Mouse (Mus musculus): Measurements from ENCODE around the gene Tenm4. TPM values are rescaled to one million over a fixed set of nuclear protein-coding genes. Genes with fewer than 3 reads are reported as not detected.

Gene Tenm4
- polyA plus RNA-seq, 1 experiment from 2014 or later: 14.3 TPM

DNA sequence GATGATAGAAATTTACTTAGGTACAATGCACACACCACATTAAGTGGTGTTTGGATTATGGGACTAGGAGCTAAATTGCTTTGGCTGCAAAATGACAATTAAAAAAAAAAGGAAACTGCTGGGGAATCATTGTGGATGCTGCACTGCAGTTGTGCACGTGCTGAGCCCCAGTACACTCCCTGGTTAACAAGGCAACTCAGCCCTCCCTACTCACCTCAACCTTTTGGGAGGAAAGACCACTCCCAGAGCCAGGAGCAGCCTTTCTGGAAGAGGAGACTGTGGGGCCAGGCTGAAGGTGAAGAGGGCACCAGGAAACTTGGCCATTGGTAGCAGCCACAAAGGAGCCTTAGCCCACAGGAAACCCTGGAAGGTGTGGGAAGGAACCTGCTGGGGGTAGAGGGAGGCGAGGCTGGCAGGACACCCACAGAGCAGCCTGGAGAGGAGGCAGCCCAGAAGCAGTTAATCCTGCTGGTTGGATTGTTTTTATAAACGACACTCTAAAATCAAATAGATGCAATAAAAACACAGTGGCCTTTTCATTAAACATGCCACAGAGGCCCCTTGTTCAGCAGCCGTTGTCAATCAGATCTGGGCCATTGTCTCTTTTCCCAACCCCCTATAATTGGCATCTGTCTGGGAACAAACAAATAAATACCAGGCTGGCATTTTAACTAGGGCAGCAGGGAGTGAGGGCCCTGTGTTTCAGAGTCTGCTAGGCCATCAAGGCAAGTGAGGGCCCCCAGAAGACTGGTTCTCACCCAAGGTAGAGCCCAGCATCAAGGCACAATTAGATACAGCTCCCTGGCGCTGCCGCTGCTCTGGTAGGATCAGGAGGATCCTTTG, 212.9 kb downstream of the Tenm4 start:
- H3K27ac ChIP-seq (ENCODE audit: low read length): no peak overlapping the region
- no peaks in the 10 kb centered on the region for H3K36me3 ChIP-seq (ENCODE audit: control insufficient read depth, insufficient read depth, low read length)
- H3K27me3 ChIP-seq (replicated peaks; ENCODE audit: control insufficient read depth, insufficient read depth, low read length): no peaks in the 10 kb centered on the region
- no peak for ATAC-seq
- H3K9ac ChIP-seq (ENCODE audit: low read depth, low read length): no peak overlapping the region
- no peaks in the 10 kb centered on the region for H3K4me1 ChIP-seq (ENCODE audit: control insufficient read depth, insufficient read depth, low read length)
- no peak overlapping the region for H3K4me3 ChIP-seq (ENCODE audit: low read length)
- no peak overlapping the region for H3K4me2 ChIP-seq (ENCODE audit: low read depth, low read length)
- WGBS: 40% methylated on average over 6 of the region's 6 CpGs
- H3K9me3 ChIP-seq (ENCODE audit: control insufficient read depth, low read length): no peaks in the 10 kb centered on the region

DNA sequence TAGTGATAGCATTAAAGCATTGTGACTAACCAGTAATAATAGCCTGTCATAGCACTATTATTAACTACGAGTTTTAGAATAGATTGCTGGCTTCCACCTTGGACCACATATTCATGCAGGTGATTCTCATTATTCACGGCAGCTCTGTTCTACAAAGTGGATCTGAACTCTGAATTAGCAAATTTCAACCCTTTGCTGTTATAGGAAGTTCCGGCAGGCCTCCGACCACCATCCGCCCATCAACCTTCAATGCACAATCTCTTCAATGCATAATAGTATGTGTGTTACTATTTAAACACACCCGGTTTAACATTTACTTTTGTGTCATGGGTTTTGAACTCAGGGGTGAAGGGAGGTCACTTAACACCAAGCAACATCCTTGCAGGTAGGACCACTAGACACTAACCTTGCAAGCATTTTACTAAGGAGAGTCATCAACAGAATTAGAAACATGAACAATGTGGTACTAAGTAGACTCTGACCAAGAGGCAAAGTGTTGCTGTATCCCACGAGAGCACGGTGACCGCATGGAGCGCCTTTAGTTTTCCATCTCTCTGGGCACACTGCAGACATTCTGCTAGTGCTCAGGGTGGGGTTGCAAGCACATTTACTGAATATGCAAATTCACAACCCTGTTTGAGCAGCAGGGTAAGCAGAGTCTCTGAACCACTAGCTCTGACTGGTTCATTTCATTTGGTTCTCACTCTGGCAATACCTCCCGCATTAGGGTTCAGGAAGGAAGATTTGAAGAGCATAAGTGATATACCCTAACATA, 213.9 kb downstream of the Tenm4 start:
- Histone ChIP-seq H3K36me3 (ENCODE audit: control insufficient read depth, insufficient read depth, low read length) (no peaks in the 10 kb centered on the region), H3K4me3 (ENCODE audit: low read length) (no peak overlapping the region), H3K27ac (ENCODE audit: low read length) (no peak overlapping the region), H3K4me2 (ENCODE audit: low read depth, low read length) (no peak overlapping the region), H3K9me3 (ENCODE audit: control insufficient read depth, low read length) (no peaks in the 10 kb centered on the region), H3K27me3 (replicated peaks; ENCODE audit: control insufficient read depth, insufficient read depth, low read length) (no peaks in the 10 kb centered on the region), H3K4me1 (ENCODE audit: control insufficient read depth, insufficient read depth, low read length) (no peaks in the 10 kb centered on the region), H3K9ac (ENCODE audit: low read depth, low read length) (no peak overlapping the region)
- ATAC-seq: no peak
- WGBS: 89% methylated on average over 11 of the region's 11 CpGs

DNA sequence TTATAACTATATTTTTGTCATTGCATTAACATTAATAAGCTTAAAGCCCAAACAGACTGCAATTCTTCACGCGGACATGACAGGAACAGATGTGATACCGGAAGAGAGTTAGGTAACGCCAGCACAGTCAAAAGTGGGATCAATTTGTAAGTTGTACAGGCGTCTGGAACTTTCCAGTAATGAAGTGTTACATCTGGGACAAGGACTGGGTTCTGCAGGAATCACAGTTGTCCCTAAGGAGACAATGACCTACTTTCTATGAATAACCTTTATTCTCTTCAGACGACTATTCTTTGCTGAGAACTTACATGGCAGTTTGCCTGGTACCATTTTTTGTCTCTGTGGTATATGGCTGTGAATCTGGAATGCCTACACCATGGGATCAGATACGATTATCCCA, 214.8 kb downstream of the Tenm4 start:
- ATAC-seq: no peak
- Histone ChIP-seq H3K4me2 (ENCODE audit: low read depth, low read length) (no peak overlapping the region), H3K36me3 (ENCODE audit: control insufficient read depth, insufficient read depth, low read length) (no peaks in the 10 kb centered on the region), H3K4me1 (ENCODE audit: control insufficient read depth, insufficient read depth, low read length) (no peaks in the 10 kb centered on the region), H3K27ac (ENCODE audit: low read length) (no peak overlapping the region), H3K27me3 (replicated peaks; ENCODE audit: control insufficient read depth, insufficient read depth, low read length) (no peaks in the 10 kb centered on the region), H3K4me3 (ENCODE audit: low read length) (no peak overlapping the region), H3K9ac (ENCODE audit: low read depth, low read length) (no peak overlapping the region), H3K9me3 (ENCODE audit: control insufficient read depth, low read length) (no peaks in the 10 kb centered on the region)
- WGBS: 78% methylated on average over 7 of the region's 7 CpGs

DNA sequence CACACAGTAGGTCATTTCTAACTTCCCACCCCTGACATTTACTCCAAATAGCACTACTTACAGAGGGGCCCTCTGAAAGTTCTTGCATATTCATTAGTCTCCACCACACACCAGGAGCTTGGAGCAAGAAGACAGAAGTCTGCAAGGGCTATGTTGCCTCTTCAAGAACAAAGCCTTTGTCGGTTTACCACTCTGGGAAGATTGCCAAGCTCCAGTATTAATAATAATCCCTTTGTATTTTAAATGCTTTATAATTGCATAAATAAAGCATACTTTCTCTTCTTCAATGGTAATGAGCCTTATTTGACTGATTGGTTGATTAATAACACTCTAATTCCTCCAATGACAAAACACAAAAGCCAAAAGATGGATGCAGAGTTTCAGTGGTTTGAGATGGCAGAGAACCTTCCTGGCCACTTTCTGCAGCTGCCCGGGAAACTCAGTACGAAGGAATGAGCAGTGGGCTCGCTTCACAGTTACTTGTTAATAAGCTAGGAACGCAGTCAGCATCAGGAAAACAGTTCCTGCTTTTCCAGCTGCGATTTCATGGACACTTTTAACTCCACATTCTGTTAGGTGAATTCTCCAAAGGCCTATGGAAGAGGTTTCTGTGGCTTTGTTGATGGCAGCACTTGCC, 219.1 kb downstream of the Tenm4 start:
- Histone ChIP-seq H3K9ac (ENCODE audit: low read depth, low read length) (no peak overlapping the region), H3K4me3 (ENCODE audit: low read length) (no peak overlapping the region), H3K36me3 (ENCODE audit: control insufficient read depth, insufficient read depth, low read length) (no peaks in the 10 kb centered on the region), H3K4me1 (ENCODE audit: control insufficient read depth, insufficient read depth, low read length) (no peaks in the 10 kb centered on the region), H3K27me3 (replicated peaks; ENCODE audit: control insufficient read depth, insufficient read depth, low read length) (no peaks in the 10 kb centered on the region), H3K9me3 (ENCODE audit: control insufficient read depth, low read length) (no peaks in the 10 kb centered on the region), H3K4me2 (ENCODE audit: low read depth, low read length) (no peak overlapping the region), H3K27ac (ENCODE audit: low read length) (no peak overlapping the region)
- 59% methylated on average over 6 of the region's 6 CpGs for WGBS
- ATAC-seq: no peak

DNA sequence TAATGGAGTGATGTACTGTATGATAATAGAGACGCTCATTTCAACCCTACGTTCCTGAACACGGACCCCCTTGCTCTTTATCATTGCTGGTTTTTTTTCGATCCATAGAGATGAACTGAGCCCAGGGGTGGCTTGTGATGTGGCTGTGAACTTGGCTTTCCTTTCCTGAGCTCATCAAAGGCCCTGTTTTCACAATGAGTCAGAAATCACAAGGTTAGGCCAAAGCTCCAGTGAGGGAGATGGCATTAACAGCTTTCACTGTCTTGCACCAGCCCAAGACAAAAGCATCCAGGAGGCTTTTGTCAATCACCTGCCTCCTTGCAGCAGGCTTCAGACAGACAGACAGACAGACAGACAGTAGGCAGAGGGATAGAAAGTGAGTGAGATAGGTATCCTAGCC, 219.8 kb downstream of the Tenm4 start:
- no peak overlapping the region for H3K4me2 ChIP-seq (ENCODE audit: low read depth, low read length)
- 90% methylated on average over 4 of the region's 4 CpGs for WGBS
- H3K27ac ChIP-seq (ENCODE audit: low read length): no peak overlapping the region
- no peak for ATAC-seq
- H3K4me3 ChIP-seq (ENCODE audit: low read length): no peak overlapping the region
- no peaks in the 10 kb centered on the region for H3K27me3 ChIP-seq (replicated peaks; ENCODE audit: control insufficient read depth, insufficient read depth, low read length)
- no peaks in the 10 kb centered on the region for H3K36me3 ChIP-seq (ENCODE audit: control insufficient read depth, insufficient read depth, low read length)
- no peak overlapping the region for H3K9ac ChIP-seq (ENCODE audit: low read depth, low read length)
- no peaks in the 10 kb centered on the region for H3K4me1 ChIP-seq (ENCODE audit: control insufficient read depth, insufficient read depth, low read length)
- no peaks in the 10 kb centered on the region for H3K9me3 ChIP-seq (ENCODE audit: control insufficient read depth, low read length)

DNA sequence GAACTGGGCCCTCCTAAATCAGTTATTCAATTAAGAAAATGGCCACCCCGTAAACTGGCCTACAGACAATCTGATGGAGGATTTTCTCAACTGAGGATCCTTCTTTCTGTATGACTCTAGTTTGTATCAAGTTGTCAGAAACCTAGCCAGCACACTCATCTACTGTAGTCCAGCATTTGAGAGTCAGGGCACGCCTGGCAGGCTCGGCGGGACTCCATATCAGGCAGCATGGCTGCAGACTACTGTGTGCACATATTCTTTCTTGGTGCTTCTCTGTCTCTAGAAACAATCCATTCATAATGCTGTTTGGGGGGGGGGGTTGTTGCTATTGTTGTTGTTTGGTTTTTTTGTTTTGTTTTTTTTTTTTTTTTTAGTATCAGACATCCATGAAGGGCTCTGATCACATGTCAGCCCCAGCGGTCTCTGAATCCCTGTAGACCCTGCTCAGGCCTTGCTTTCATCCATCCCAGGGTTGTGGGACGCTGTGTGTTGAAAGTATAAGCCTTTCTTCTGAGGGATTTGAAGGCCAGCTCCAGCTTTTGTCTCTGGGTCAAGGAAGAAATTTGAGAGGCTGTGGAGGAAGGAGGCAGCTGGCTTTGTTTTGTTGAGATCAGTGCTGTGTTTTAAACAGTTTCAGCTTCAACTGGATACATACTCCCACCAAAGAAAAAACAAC, 220.9 kb downstream of the Tenm4 start:
- H3K27me3 ChIP-seq (replicated peaks; ENCODE audit: control insufficient read depth, insufficient read depth, low read length): no peaks in the 10 kb centered on the region
- no peak overlapping the region for H3K4me3 ChIP-seq (ENCODE audit: low read length)
- H3K27ac ChIP-seq (ENCODE audit: low read length): no peak overlapping the region
- ATAC-seq: no peak
- no peaks in the 10 kb centered on the region for H3K9me3 ChIP-seq (ENCODE audit: control insufficient read depth, low read length)
- H3K4me2 ChIP-seq (ENCODE audit: low read depth, low read length): no peak overlapping the region
- WGBS: 84% methylated on average over 6 of the region's 6 CpGs
- H3K4me1 ChIP-seq (ENCODE audit: control insufficient read depth, insufficient read depth, low read length): no peaks in the 10 kb centered on the region
- no peak overlapping the region for H3K9ac ChIP-seq (ENCODE audit: low read depth, low read length)
- no peaks in the 10 kb centered on the region for H3K36me3 ChIP-seq (ENCODE audit: control insufficient read depth, insufficient read depth, low read length)

DNA sequence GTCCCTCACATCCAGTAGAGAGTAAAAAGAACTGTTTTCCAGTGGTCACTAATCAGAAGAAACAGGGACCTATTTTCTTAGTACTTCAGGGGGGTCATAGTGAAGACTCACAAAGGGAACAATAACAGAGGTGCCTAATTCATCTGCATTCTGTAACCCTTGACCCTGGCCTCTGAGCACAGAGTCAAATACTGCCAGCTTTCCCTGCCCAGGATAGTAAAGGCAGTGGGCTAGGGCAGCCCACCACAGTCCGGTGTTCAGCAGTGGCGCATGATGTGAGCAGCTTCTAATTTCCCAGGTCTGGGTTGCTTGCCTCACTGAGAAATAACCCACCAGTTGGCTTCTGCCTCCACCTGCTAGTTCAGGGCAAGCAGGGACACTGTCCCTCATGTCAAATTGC, 221.6 kb downstream of the Tenm4 start:
- Histone ChIP-seq H3K36me3 (ENCODE audit: control insufficient read depth, insufficient read depth, low read length) (no peaks in the 10 kb centered on the region), H3K4me3 (ENCODE audit: low read length) (no peak overlapping the region), H3K4me1 (ENCODE audit: control insufficient read depth, insufficient read depth, low read length) (no peaks in the 10 kb centered on the region), H3K9ac (ENCODE audit: low read depth, low read length) (no peak overlapping the region), H3K9me3 (ENCODE audit: control insufficient read depth, low read length) (no peaks in the 10 kb centered on the region), H3K27me3 (replicated peaks; ENCODE audit: control insufficient read depth, insufficient read depth, low read length) (no peaks in the 10 kb centered on the region), H3K4me2 (ENCODE audit: low read depth, low read length) (no peak overlapping the region), H3K27ac (ENCODE audit: low read length) (no peak overlapping the region)
- WGBS: 82% methylated on average over 2 of the region's 2 CpGs
- no peak for ATAC-seq

DNA sequence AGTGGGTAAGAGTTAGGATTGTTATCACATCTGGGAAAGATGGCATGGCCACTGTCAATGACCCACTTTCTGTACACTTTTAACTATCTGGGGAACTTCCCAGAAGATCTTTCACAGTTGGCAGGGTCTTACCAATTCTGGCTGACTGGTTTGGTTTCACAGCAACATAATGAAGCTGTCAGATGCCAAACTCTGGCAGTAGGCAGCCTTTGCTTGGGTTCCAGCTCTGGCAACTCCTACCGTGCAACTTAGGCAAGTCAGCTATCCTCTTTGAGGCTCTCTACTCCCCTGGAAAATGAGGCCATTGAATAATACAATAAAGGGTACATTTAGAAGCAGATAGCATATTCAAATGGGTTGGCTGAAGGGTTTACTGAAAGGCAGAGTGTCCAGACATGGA, 226.9 kb downstream of the Tenm4 start:
- ATAC-seq: no peak
- H3K36me3 ChIP-seq (ENCODE audit: control insufficient read depth, insufficient read depth, low read length): no peaks in the 10 kb centered on the region
- H3K27me3 ChIP-seq (replicated peaks; ENCODE audit: control insufficient read depth, insufficient read depth, low read length): no peaks in the 10 kb centered on the region
- no peak overlapping the region for H3K4me3 ChIP-seq (ENCODE audit: low read length)
- no peak overlapping the region for H3K27ac ChIP-seq (ENCODE audit: low read length)
- 85% methylated on average over 1 of the region's 1 CpGs for WGBS
- H3K4me1 ChIP-seq (ENCODE audit: control insufficient read depth, insufficient read depth, low read length): no peaks in the 10 kb centered on the region
- no peak overlapping the region for H3K9ac ChIP-seq (ENCODE audit: low read depth, low read length)
- no peaks in the 10 kb centered on the region for H3K9me3 ChIP-seq (ENCODE audit: control insufficient read depth, low read length)
- H3K4me2 ChIP-seq (ENCODE audit: low read depth, low read length): no peak overlapping the region

DNA sequence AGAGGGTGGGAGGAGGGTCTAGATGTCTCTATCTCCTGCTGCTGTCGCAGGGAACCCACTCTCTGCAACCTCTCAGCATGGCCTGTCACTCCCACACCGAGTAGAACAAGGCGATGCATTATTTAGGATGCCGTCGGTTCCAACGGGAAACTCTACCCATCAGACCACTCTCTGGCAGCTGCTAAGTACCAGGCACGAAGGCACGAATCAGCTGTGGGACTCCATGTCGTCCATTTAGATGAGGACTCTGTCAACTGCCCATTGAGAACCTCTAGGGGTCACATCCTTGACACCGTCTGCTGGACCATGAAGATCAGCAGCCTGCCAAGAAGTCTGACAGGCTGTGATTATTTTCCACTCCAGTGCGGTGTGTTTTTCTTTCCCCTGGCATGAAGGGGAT, 229.4 kb downstream of the Tenm4 start:
- no peaks in the 10 kb centered on the region for H3K36me3 ChIP-seq (ENCODE audit: control insufficient read depth, insufficient read depth, low read length)
- no peaks in the 10 kb centered on the region for H3K4me1 ChIP-seq (ENCODE audit: control insufficient read depth, insufficient read depth, low read length)
- no peak overlapping the region for H3K4me3 ChIP-seq (ENCODE audit: low read length)
- no peaks in the 10 kb centered on the region for H3K9me3 ChIP-seq (ENCODE audit: control insufficient read depth, low read length)
- no peak for ATAC-seq
- 64% methylated on average over 11 of the region's 11 CpGs for WGBS
- no peak overlapping the region for H3K9ac ChIP-seq (ENCODE audit: low read depth, low read length)
- H3K27ac ChIP-seq (ENCODE audit: low read length): no peak overlapping the region
- no peaks in the 10 kb centered on the region for H3K27me3 ChIP-seq (replicated peaks; ENCODE audit: control insufficient read depth, insufficient read depth, low read length)
- no peak overlapping the region for H3K4me2 ChIP-seq (ENCODE audit: low read depth, low read length)

Measured in intestine, embryonic 16.5 days (tissue).